Mouse (Mus musculus) liver, embryonic 14.5 days (tissue): Measurements from ENCODE around the gene Irf1.

ENCODE experiments used
- CTCF ChIP-seq: IDR thresholded peaks from 2 replicates; pipeline ENCODE4 v1.5.1; 2016; ENCODE audit warnings: antibody characterized with exemption, low read depth, control low read depth
- EP300 ChIP-seq: IDR thresholded peaks from 2 replicates; pipeline ENCODE4 v1.6.1; 2016; ENCODE audit warnings: antibody characterized with exemption, low read depth

DNA sequence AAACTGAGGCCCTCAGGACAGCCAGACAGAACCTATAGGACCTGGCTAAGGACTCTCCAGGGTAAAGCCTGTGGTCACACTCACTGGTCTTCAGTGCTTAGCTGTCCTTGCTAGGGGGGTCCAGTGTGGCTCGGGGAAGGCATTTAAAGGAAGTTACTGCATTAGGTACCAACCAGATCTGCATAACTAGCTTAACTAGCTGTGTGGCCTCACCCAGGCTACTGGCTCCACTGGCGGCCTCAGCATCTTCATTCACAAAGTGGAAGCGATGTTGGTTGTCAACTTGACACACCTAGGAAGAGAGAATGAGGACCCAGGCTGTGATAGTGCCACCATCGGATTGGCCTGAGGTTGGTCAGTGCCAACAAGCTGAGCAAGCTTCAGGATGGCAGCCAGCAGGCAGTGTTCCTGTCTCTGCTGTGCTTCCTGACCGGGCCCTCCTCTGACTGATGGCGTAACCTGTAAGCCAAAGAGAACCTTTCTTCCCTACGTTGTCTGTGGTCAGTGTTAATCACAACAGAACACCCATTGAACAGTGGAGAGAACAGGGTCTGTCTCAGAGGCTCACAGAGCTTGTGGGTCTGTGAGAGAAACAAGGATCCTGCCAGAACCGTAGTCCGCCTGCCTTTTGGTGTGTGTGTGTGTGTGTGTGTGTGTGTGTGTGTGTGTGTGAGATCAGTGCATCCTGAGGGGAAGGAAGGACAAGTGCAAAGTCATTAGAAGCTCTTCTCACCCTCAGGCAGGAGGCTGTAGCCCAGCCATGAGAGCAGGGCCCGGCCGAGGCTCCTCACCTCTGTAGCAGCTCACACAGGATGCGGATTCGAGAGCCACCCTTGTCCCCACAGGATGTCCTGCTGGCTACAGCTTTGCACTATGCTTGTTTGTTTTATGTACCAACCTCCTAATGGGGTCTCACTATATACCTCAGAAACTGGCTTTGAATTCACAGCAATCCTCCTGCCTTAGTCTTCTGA, 16.5 kb downstream of the Irf1 start:
- TF ChIP-seq CTCF = no peak
- TF ChIP-seq EP300 = no peak
